Mouse (Mus musculus): ENCODE measurements around the gene Tmod4. TPM values are rescaled to one million over a fixed set of nuclear protein-coding genes. Genes with fewer than 3 reads are reported as not detected.

Gene Tmod4
- polyA plus RNA-seq, 1 experiment, result 0.77 TPM

DNA sequence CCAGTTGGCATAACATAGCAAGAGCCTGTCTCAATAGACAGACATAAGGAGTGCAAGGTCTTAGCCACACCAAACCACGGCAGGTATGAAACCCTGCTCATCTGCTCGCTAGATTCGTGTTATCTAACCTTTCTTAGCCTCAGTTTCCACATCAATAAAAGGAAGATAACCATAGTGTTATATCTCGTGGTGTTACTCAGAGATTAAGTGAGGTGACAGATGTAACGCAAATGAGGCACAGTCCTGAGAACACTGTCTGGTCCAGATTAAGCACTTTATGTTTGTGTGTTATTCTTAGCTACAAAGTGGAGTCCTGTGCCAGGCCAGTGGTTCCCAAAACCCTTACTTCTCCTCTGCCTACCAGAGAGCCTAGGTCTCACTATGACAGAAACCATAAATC is 40.6 kb downstream of the Tmod4 start:
- TF ChIP-seq POLR2A (IDR thresholded peaks at IDR 0.05; ENCODE audit: extremely low read depth, insufficient read depth, low read length), result no peak
- TF ChIP-seq CTCF (IDR thresholded peaks at IDR 0.05; ENCODE audit: extremely low read depth, insufficient read depth, low read length), result no peak
- Histone ChIP-seq H3K4me3 (ENCODE audit: insufficient read depth, low read length) (no peak overlapping the region), H3K27ac (ENCODE audit: insufficient read depth, low read length) (no peak overlapping the region), H3K4me1 (ENCODE audit: control insufficient read depth, insufficient read depth, low read length) (peaks cover 3% of the 10 kb centered on the region; the same call in 1 of the 2 replicates)

DNA sequence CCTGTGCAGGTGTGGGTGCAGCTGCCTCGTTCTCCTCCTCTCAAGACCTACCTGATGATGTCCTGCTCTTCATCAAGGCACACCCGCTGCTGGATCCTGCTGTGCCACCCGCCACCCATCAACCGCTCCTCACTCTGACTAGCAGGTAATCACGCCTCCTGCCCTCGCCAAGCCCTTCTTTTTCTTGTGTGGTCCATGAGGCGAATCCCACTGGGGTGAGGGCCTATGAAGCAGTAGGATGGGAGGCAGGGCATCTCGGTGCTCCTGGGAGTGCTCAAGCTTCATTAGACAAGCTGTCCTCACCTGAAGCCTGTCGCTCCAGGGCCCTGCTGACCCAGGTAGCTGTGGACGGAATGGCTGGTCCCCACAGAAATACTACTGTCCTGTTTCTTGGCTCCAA is 45.7 kb downstream of the Tmod4 start:
- H3K4me1 ChIP-seq (ENCODE audit: control insufficient read depth, insufficient read depth, low read length), result no peaks in the 10 kb centered on the region
- H3K27ac ChIP-seq (ENCODE audit: insufficient read depth, low read length), result no peak overlapping the region
- no peak overlapping the region for H3K4me3 ChIP-seq (ENCODE audit: insufficient read depth, low read length)
- no peak for TF ChIP-seq POLR2A (IDR thresholded peaks at IDR 0.05; ENCODE audit: extremely low read depth, insufficient read depth, low read length)
- no peak for TF ChIP-seq CTCF (IDR thresholded peaks at IDR 0.05; ENCODE audit: extremely low read depth, insufficient read depth, low read length)

DNA sequence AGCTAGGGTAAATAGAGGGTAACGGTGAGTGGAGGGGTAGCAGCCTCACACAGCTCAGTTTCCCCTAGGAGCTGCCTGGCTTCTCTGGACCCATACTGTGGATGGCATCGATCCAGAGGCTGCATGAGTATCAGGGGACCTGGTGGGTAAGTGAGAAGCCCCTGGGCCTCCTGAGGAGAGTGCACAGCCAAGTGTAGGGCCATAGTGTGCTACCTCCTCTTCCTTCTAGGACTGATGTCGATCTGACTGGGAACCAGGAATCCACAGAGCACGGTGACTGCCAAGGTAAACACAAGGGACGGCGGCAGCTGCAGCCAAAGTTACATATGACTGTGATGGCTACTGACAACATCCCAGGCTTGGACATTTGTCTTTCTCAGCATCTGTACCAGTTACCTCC is 46.8 kb downstream of the Tmod4 start:
- TF ChIP-seq POLR2A (IDR thresholded peaks at IDR 0.05; ENCODE audit: extremely low read depth, insufficient read depth, low read length) (no peak), CTCF (IDR thresholded peaks at IDR 0.05; ENCODE audit: extremely low read depth, insufficient read depth, low read length) (no peak)
- H3K4me1 ChIP-seq (ENCODE audit: control insufficient read depth, insufficient read depth, low read length), result no peaks in the 10 kb centered on the region
- H3K4me3 ChIP-seq (ENCODE audit: insufficient read depth, low read length), result no peak overlapping the region
- H3K27ac ChIP-seq (ENCODE audit: insufficient read depth, low read length), result no peak overlapping the region

DNA sequence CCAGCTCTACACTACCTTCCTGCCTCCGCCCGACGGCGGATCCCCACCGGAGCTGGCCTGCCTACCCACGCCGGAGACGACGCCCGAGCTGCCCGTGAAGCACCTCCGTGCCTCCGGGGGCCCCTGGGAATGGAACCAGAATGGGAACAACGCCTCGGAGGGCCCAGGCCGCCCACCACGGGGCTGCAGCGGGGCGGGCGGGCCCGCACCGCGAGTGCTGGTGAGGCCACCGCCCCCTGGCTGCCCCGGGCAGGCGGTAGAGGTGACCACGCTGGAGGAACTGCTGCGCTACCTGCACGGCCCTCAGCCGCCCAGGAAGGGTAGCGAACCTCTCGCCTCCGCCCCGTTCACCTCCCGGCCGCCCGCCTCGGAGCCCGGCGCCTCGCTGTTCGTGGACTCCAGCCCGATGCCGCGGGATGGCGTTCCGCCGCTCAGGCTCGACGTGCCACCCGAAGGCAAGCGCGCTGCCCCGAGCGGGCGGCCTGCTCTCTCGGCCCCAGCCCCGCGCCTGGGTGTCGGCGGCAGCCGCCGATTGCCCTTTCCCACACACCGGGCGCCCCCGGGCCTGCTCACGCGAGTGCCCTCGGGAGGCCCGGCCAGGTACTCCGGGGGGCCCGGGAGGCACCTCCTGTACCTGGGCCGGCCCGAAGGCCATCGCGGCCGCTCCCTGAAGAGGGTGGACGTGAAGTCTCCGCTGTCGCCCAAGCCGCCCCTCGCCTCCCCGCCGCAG is 48.4 kb downstream of the Tmod4 start:
- no peaks in the 10 kb centered on the region for H3K4me1 ChIP-seq (ENCODE audit: control insufficient read depth, insufficient read depth, low read length)
- TF ChIP-seq CTCF (IDR thresholded peaks at IDR 0.05; ENCODE audit: extremely low read depth, insufficient read depth, low read length), result no peak
- TF ChIP-seq POLR2A (IDR thresholded peaks at IDR 0.05; ENCODE audit: extremely low read depth, insufficient read depth, low read length), result no peak
- H3K27ac ChIP-seq (ENCODE audit: insufficient read depth, low read length), result no peak overlapping the region
- no peak overlapping the region for H3K4me3 ChIP-seq (ENCODE audit: insufficient read depth, low read length)

DNA sequence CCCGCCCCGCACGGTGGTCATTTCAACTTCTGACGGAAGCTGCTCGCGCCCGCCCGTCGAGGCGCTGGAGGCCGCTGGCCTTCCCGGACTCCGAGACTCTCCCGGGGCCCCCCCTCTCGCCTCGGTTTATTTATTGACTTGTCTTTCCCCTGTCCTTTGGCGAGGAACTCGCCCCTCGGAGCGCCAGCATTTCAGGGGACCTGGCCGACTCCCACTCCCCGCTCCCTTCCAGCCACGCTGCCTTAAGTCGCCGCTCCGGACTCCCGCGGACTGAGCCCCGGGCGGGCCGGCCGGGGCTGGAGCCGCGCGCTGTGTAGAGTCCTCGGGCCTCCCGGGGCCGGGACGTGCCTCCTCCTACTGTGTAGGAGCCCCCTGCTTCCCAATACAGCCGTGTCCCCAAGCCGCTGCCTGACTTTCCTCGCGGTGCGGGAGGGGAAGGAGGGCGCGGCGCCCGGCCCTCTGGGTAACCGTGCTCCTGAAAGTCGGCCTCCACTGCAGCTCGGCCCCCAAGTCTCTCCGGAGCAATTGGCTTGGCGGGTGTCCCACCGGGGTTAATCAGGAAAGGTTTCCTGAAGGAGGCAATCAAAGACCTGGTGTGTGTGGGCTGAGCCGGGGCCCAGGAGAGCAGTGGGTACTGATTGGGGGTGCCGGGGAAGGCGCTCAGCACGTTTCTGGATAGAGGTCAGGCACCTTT is 49.1 kb downstream of the Tmod4 start:
- no peak overlapping the region for H3K27ac ChIP-seq (ENCODE audit: insufficient read depth, low read length)
- no peak overlapping the region for H3K4me3 ChIP-seq (ENCODE audit: insufficient read depth, low read length)
- H3K4me1 ChIP-seq (ENCODE audit: control insufficient read depth, insufficient read depth, low read length), result no peaks in the 10 kb centered on the region
- TF ChIP-seq CTCF (IDR thresholded peaks at IDR 0.05; ENCODE audit: extremely low read depth, insufficient read depth, low read length), result no peak
- no peak for TF ChIP-seq POLR2A (IDR thresholded peaks at IDR 0.05; ENCODE audit: extremely low read depth, insufficient read depth, low read length)

DNA sequence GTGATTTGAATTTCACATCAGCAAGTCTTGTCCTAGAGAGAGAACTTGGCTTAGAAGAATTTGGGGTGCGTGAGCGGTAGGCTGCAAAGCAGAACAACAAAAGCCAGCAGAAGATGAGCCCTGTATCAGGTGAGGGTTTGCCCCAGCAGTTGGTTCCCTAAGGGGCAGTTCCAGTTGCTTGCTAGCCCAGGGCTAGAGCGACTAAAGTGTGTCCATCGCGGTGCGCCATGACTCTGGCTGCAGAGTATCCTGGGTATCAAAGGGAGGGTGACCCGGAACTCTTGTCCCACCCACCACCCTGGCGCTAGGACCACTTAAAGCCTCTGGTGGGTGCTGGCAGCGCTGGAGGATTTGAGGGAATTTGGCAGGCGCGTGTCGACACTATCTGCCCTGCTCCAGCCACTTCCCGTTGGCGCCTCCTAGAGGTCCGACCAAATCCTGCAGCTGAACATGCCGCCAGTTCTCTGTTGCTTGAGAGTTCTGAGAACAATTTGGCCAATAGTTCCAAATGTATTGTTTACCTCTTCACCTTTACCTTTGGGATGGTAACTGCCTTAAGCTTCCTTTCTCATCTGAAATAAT is 49.8 kb downstream of the Tmod4 start:
- TF ChIP-seq CTCF (IDR thresholded peaks at IDR 0.05; ENCODE audit: extremely low read depth, insufficient read depth, low read length) (peak; percentile 68), POLR2A (IDR thresholded peaks at IDR 0.05; ENCODE audit: extremely low read depth, insufficient read depth, low read length) (no peak)
- no peak overlapping the region for H3K4me3 ChIP-seq (ENCODE audit: insufficient read depth, low read length)

DNA sequence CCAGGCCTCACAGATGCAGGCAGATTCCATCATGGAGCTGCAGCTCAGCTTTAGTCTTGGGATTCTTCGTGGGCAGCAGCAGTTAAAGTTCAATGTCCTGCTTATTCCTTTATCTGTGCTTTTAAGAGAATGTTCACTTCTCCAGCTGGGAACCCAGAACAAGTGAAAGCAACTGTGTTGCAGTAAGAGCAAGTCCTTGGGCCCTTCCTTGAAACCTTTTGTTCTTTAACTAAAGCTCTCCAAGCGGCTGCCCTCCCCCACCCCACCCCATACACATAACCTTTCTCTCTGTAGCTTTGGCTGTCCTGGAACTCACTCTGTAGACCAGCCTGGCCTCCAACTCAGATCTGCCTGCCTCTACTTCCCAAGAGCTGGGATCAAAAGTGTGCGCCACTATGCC is 52.2 kb downstream of the Tmod4 start:
- H3K4me1 ChIP-seq (ENCODE audit: control insufficient read depth, insufficient read depth, low read length), result no peaks in the 10 kb centered on the region
- TF ChIP-seq POLR2A (IDR thresholded peaks at IDR 0.05; ENCODE audit: extremely low read depth, insufficient read depth, low read length), result no peak
- TF ChIP-seq CTCF (IDR thresholded peaks at IDR 0.05; ENCODE audit: extremely low read depth, insufficient read depth, low read length), result no peak
- no peak overlapping the region for H3K27ac ChIP-seq (ENCODE audit: insufficient read depth, low read length)
- H3K4me3 ChIP-seq (ENCODE audit: insufficient read depth, low read length), result no peak overlapping the region

More for the DNA sequence above, 49.8 kb downstream of the Tmod4 start:
- Histone ChIP-seq H3K27ac (ENCODE audit: insufficient read depth, low read length) (no peak overlapping the region), H3K4me1 (ENCODE audit: control insufficient read depth, insufficient read depth, low read length) (no peaks in the 10 kb centered on the region)

DNA sequence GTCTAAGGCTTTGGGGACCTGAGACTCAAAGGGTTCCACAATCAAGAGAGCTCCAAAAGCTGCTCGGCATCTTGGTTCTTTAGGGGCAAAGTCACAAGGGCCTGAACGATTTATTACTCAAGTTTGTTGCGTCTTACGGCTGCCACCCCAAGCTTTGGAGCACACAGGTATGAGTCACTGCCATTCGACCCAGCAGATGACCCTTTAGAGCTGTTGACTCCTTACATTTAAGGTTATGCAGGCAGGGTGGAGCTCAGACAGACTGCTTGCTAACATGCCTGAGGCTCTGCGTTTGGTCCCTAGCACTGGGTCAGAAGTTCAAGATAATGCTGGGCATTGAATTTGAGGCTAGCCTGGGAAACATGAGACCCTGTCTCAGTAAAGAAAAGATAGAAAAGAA is 53.3 kb downstream of the Tmod4 start:
- no peaks in the 10 kb centered on the region for H3K4me1 ChIP-seq (ENCODE audit: control insufficient read depth, insufficient read depth, low read length)
- H3K4me3 ChIP-seq (ENCODE audit: insufficient read depth, low read length), result no peak overlapping the region
- no peak overlapping the region for H3K27ac ChIP-seq (ENCODE audit: insufficient read depth, low read length)
- no peak for TF ChIP-seq POLR2A (IDR thresholded peaks at IDR 0.05; ENCODE audit: extremely low read depth, insufficient read depth, low read length)
- TF ChIP-seq CTCF (IDR thresholded peaks at IDR 0.05; ENCODE audit: extremely low read depth, insufficient read depth, low read length), result no peak

Other genes starting within 250 kb of the Tmod4 start
- gene Psmb4, start 237.5 kb upstream of the Tmod4 start, polyA plus RNA-seq (2012; rRNA removed), result 257 TPM in 2 replicates
- 17.0 and 18.7 TPM in 2 replicates for gene Selenbp1, start 191.4 kb upstream of the Tmod4 start, polyA plus RNA-seq (2012; rRNA removed)
- gene Rfx5, start 170.4 kb upstream of the Tmod4 start, polyA plus RNA-seq (2012; rRNA removed), result 24.3 and 26.4 TPM in 2 replicates
- 56.6 and 61.4 TPM in 2 replicates for gene Pi4kb, start 149.7 kb upstream of the Tmod4 start, polyA plus RNA-seq (2012; rRNA removed)
- 15.8 and 17.5 TPM in 2 replicates for gene Zfp687, start 109.0 kb upstream of the Tmod4 start, polyA plus RNA-seq (2012; rRNA removed)
- gene Psmd4, start 81.9 kb upstream of the Tmod4 start, polyA plus RNA-seq (2012; rRNA removed), result 193 and 203 TPM in 2 replicates
- gene Pip5k1a, start 17.5 kb upstream of the Tmod4 start, polyA plus RNA-seq (2012; rRNA removed), result 41.1 and 41.7 TPM in 2 replicates
- 48.0 and 52.4 TPM in 2 replicates for gene Vps72, start 13.5 kb upstream of the Tmod4 start, polyA plus RNA-seq (2012; rRNA removed)
- gene Scnm1, start 9.5 kb downstream of the Tmod4 start, polyA plus RNA-seq (2012; rRNA removed), result 114 and 124 TPM in 2 replicates
- 21.4 and 21.6 TPM in 2 replicates for gene Lysmd1, start 9.6 kb downstream of the Tmod4 start, polyA plus RNA-seq (2012; rRNA removed)
- gene Tnfaip8l2, start 17.9 kb downstream of the Tmod4 start, polyA plus RNA-seq (2012; rRNA removed), result 5.1 and 5.2 TPM in 2 replicates
- 26.1 and 29.0 TPM in 2 replicates for gene Sema6c, start 36.0 kb downstream of the Tmod4 start, polyA plus RNA-seq (2012; rRNA removed)
- gene Gabpb2, start 93.4 kb downstream of the Tmod4 start, polyA plus RNA-seq (2012; rRNA removed), result 12.1 and 12.8 TPM in 2 replicates
- 65.4 and 66.6 TPM in 2 replicates for gene Cdc42se1, start 104.3 kb downstream of the Tmod4 start, polyA plus RNA-seq (2012; rRNA removed)
- 428 and 469 TPM in 2 replicates for gene Mllt11, start 107.7 kb downstream of the Tmod4 start, polyA plus RNA-seq (2012; rRNA removed)
- gene Gm128, start 117.1 kb downstream of the Tmod4 start, polyA plus RNA-seq (2012; rRNA removed), result 0.23 and 0.25 TPM in 2 replicates
- 0.17 and 0.61 TPM in 2 replicates for gene Bnipl, start 126.7 kb downstream of the Tmod4 start, polyA plus RNA-seq (2012; rRNA removed)
- 29.6 and 33.9 TPM in 2 replicates for gene Mindy1, start 156.9 kb downstream of the Tmod4 start, polyA plus RNA-seq (2012; rRNA removed)
- gene Prune1, start 157.6 kb downstream of the Tmod4 start, polyA plus RNA-seq (2012; rRNA removed), result 24.8 and 26.2 TPM in 2 replicates
- 2.3 and 2.4 TPM in 2 replicates for gene Anxa9, start 182.7 kb downstream of the Tmod4 start, polyA plus RNA-seq (2012; rRNA removed)
- gene Cers2, start 190.3 kb downstream of the Tmod4 start, polyA plus RNA-seq (2012; rRNA removed), result 101 and 110 TPM in 2 replicates
- 34.6 and 37.5 TPM in 2 replicates for gene Setdb1, start 232.7 kb downstream of the Tmod4 start, polyA plus RNA-seq (2012; rRNA removed)